Mouse (Mus musculus) frontal cortex, postnatal 36 days (tissue): Measurements from ENCODE around the gene Sorbs2.

ENCODE experiments used
- DNase-seq, 2 experiments: peaks; one replicate each; pipeline ENCODE4 v3.0.0; 2022; ENCODE audit warnings: low spot score in 2 of 2

The Sorbs2 gene

GRCm38 (mm10) chr8:45507634-45508321, at the start of gene Sorbs2:
Gene Sorbs2 (plus strand): TSS chr8:45507788.
- peak; percentile 50 to 53 for DNase-seq

- no peak for DNase-seq
Observed at GRCm38 (mm10) chr8:45457874-45458273, 49.7 kb upstream of the Sorbs2 start.

DNA sequence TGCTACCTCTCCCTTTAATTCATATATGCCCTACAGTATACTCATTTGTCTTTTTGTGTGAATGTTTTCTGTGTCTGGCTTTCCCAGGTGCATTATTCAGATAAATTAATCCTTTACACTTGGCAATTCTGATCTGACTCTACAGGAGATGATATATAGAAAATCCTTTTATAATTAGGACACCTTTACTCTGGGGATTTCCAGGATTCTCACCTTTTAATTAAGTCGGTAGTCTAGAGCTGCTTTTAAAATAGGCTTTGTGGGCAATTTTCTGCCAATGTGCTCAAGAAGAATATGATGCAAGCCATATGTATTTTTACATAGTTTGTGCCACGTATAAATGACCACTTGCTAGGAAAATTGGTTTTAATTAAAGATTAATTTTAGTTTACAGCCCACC, 38.6 kb upstream of the Sorbs2 start:
- DNase-seq: no peak

DNA sequence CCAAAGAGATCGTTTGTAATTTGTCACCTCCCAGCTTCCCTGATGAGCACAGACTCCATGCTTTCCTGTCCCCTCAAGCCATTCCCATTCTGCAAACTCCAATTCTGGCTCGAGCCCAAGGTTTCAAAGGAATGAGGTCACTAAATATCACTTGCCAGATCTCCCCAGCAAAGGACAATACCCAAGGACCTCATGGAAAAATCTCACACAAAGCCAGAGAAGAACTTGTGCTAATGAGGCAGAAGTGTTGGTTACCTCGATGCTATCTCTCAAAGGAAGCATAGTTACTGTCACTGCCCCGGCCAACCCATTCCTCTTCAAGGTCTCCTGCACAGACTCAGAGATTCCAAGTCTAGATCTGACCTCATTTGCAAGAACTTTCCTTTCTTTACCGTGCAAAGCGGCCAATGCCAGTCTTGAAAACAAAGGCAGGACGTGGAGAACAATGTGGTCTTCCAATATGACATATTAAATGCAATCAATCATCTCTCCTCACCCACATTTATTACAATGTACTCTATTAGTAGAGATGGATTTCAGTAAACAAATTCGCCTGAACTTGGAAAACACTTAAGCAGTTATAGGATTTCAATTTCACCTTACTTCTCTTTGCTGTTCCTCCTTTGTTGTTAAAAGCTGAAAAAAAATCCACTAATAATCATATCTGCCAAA, 37.9 kb upstream of the Sorbs2 start:
- no peak for DNase-seq

DNA sequence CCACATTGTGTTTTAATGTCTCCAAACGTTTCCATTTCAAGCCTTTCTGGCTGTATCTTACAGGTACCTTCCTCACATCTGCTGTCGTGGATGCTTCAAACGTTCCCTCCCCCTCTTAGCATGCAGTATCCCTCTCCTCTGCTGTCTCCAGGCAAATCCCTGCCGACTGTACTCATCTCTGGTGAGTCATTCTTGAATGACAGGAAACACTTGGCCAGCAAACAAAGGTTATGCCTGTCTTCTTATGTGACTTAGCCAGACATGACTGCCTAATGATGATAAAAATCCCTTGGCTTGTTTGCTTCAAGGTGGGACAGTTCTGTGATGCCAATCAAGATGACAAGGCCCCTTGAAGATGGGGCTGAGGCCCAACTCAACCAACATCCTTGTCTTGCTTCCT, 26.7 kb upstream of the Sorbs2 start:
- no peak for DNase-seq

GRCm38 (mm10) chr8:45486281-45486680, 21.3 kb upstream of the Sorbs2 start:
- no peak for DNase-seq

DNA sequence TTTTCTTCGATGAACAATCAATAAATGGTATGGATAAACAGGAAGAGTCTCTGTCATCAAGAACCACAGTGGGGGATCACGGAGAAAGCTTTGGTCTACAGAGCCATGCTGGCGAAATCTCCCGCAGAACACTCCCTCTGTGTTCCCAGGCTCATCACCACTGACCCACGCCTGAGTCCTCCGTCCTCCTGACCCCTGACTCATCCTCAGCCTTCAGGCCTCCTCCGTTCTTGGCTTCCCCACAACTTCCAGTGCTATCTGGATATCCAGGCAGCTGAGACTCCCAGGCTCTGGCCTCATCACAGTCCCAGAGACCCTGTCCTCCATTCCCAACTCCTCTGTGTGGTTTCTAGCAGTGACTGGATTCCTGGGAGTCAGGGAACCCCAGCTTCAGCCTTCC, 3.6 kb upstream of the Sorbs2 start:
- no peak for DNase-seq

- no peak for DNase-seq
Observed at GRCm38 (mm10) chr8:45506376-45506775, 1.2 kb upstream of the Sorbs2 start.

DNA sequence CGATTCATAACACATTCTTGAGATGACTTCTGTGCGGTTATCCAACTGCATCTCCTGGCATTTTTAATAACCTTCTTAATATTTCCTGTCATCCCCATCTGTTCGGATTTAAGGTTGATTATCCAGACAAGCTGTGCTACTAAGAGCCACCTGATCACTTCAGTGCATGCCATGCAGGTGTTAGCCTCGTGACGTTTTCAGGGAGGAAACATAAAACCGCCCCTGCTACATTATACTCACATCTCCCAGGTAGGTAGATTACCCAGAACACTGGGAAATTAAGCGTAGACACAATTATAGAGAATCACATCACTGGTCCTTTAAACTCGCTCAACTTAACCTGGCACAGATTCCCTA, 333 bp upstream of the Sorbs2 start:
- DNase-seq: no peak

GRCm38 (mm10) chr8:45508521-45509104, 1.0 kb downstream of the Sorbs2 start:
- peak; percentile 6 to 20 for DNase-seq

GRCm38 (mm10) chr8:45512369-45512768, 4.8 kb downstream of the Sorbs2 start:
- no peak for DNase-seq

GRCm38 (mm10) chr8:45521595-45521994, 14.0 kb downstream of the Sorbs2 start:
- DNase-seq: no peak

- no peak for DNase-seq
Observed at GRCm38 (mm10) chr8:45527708-45528107, 20.1 kb downstream of the Sorbs2 start.

GRCm38 (mm10) chr8:45528890-45529289, 21.3 kb downstream of the Sorbs2 start:
- DNase-seq: no peak

DNA sequence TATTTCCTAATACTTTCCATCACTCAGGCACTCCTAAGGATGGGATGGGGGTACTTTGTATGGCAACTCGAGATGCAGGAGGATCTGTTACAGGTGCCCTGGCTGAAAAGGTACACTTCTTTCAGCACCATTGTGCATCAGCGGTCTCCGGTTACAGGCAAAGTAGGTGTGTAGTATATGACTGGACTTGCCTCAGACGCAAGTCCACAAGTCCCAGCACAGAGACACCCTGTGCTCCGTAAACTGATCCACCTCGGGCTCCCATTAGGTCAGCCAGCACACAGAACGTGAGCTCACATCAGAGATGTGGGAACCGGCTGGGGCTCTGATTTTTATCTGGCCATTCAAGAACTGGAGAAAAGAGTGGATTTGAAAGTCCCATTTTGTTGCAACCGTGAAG, 29.0 kb downstream of the Sorbs2 start:
- DNase-seq: no peak

GRCm38 (mm10) chr8:45540513-45540912, 32.9 kb downstream of the Sorbs2 start:
- no peak for DNase-seq

- no peak for DNase-seq
Observed at GRCm38 (mm10) chr8:45552175-45552574, 44.6 kb downstream of the Sorbs2 start.

DNA sequence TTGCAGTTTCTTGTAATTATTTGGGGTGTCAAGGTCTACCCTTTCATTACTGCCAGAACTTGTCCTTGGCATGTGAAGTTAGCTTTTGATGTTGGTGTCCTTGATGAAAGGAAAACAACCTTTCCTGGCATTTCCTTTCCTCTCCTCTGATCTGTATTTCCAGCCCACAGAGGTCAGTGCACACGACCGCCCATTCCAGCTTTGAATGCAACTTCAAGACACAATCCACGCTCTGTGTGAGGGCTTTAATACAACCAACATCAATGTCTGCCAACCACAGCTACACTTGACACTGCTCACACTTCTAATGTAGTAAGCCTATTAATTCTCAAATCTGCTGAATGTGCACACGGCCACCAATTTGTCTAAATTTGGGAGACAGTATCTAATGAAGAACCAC, 47.0 kb downstream of the Sorbs2 start:
- DNase-seq: no peak

DNA sequence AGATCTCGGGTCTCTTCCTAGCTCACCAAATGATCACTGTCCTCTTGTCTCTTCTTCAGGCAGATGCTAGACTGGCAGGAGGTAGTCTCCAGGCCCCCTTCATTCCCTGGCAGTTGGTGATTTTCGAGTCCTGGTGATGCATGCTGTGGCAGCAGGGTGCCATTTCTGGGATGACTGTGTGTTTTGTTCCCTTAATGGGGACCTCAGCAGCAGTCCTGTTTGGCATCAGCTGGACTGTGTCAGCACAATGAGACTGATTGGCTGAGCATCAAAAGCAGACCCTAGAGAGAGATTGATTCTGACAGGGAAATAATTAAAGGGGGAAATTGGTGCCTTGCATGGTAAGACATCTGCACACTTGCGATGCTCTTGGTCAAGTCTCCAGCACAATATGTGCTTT, 50.3 kb downstream of the Sorbs2 start:
- DNase-seq: no peak

GRCm38 (mm10) chr8:45558426-45558825, 50.8 kb downstream of the Sorbs2 start:
- DNase-seq: peak in 1 of 2 experiments; percentile 24

GRCm38 (mm10) chr8:45559176-45559820, 51.7 kb downstream of the Sorbs2 start:
- DNase-seq: peak; percentile 78 to 92

DNA sequence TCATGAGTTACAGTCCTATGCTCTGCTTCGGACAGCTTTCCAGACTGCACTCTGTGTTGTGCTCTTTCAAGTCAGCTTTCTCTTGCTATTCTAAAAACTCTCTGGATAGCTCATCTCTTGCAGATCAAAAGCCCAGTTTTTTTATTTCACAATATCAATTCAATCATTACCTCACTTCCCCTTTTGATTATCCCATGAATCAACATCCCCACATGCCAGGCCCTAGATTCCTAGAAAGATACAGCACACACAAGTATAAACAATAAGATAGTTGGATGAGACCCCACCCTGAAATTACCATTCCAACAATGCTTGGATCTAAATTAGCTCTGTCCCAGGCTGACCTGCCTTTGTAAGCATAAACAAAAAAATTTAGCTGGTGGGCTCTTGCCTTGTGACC, 57.6 kb downstream of the Sorbs2 start:
- DNase-seq: no peak

- no peak for DNase-seq
Observed at GRCm38 (mm10) chr8:45570117-45570516, 62.5 kb downstream of the Sorbs2 start.
